Mouse (Mus musculus): ENCODE data around the gene Sema7a.

The Sema7a gene

DNA sequence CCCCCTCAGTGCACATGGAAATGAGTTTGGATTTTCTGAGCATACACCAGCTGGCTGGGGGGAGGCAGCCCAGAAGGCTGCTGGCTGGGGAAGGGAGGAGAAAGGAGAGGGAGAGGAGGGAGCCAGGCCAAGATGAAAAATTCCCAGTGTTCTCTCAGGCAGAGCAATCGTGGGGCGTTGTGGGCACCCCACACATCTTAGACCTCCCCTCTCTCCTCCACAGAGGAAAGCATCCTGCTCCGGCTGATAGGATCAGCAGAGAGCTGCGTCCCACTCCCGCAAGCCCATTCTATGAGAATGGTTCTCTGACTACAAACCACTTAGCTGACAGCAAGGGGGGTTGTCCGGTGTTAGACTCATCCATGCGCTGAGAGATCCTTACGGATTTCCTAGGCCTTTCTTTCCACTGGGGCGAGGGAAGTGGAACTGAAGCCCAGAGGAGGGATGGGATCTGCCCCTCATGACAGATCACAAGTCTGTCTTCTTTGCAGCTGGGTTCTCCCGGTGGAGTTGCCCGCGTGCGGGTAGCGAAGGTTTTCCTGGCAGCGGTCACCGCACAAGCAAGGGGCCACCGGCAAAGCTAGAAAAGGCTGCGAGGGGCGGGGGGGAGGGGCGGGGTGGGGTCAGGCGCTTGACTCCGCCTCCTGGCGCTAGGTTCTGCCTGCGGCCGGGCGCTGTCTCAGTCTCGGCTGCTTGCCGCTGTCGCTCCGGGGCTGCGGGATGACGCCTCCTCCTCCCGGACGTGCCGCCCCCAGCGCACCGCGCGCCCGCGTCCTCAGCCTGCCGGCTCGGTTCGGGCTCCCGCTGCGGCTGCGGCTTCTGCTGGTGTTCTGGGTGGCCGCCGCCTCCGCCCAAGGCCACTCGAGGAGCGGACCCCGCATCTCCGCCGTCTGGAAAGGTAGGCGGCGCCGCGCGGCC, at the start of gene Sema7a:
Gene Sema7a (plus strand): TSS at position 682 of the 918 bp plus-strand sequence.
- DNase-seq = peak; percentile 87

DNA sequence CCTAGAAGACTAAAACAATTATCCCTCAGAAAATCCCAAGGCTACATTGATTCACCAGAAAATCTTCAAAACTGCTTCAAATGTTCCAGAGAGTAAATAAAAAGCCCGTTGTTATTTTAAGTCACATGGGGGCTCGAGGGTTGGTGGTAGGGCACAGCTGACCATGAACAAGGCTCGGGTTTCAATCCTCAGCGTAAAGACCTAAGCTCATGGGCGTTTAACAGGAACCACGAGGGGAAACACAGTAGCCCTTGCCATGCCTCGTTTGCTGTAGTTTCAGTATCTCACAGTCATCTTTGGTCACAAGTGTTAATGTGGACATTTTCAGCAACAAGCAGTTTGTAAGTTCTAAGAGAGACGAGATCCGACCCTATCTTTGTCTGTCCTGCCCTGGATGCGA, 39.4 kb upstream of the Sema7a start:
- no peak for DNase-seq

DNA sequence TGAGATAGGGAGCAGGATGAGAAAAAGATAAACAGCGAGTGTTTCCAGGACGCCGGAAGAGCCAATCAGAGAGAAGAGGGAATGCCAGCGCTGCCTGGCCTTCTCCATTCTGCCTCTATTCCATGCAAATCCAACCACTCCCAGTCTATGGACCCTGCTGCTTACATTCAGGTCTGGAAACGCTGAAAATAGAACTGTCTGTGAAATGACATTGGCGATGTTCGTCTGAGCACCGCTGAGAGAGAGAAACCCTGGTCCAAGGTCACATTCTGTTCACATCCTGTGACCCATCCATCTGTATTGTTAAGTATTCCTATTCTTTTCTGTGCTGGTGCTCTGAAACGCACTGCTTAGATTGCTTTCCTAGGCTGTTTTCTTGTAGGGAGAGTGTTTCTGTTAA, 38.7 kb upstream of the Sema7a start:
- no peak for DNase-seq

DNA sequence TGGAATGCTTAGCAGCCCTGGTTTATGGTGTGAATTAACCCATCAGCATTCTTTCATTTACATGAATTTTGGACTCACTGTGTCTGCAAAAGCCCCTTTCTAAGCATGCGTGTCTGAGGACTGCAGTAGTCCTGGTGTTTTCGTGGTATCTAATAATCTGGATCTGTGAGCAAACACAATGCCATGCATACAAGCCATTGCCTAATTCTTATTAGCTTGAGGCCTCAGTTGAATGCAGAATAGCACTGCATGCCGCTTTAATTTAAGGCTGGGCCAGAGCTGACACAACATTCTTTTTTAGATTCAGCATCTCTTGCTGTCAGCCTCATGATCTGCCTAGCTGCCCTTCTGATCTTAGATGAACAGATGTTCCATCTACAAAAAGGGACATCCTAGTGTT, 38.3 kb upstream of the Sema7a start:
- no peak for DNase-seq

DNA sequence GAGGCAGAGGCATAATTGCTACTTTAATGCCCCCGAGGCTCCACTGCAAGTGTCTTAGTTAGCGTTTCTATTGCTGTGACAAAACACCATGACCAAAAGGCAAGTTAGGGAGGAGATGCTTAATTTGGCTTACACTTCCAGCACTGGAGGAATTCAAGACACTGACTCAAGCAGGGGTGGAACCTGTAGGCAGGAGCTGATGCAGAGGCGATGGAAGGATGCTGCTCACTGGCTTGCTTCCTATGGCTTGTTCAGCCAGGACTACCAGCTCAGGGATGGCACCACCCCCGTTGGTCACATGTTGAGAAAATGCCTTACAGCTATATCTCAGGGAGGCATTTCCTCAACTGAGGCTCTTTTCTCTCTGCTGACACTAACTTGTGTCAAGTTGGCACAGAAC, 37.8 kb upstream of the Sema7a start:
- DNase-seq = no peak

DNA sequence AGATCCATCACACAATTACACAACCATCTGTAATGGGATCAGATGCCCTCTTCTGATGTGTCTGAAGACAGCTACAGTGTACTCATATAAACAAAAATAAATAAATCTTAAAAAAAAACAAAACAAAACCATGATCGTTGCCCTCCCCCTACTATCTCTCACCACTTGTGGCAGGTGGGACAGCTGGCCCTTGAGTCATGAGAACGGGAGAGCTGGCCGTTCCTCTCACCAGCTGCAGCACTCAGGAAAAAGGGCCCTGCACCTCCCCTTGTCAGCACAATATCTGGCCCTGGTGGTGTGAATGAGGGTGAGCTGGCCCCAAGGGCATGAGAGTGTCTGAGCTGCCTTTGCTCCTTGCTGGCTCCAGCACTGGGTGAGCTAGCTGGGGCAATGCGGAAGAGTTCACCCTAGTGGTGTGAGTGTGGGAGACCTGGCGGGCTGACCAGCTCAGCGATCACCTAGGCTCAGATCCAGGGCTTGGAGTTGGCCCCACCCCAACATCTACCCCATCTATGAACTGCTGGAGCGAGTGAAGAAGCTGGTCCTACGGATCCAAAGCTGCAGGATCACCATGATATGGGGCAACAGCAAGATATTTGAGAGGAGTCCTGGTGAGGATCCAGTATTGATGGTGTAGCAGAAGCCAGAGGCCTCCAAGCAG, 36.2 kb upstream of the Sema7a start:
- no peak for DNase-seq

DNA sequence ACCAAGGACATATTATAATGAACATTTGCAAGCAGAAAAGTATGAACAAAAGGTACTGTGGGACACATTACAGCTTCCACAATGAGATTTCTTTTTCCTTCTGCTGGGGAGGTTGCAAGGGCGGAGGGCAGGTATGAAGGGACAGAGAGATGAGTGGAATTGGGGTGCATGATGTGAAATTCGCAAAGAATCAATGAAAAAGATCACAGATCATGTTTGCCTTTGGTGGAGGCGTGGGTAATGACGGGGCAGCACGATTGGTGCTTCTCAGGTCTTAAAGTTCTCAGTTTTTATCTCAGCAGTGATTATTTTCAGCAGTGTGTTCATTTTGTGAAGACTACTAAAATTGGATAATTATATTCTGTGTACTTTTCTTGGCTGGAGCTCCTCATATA, 35.7 kb upstream of the Sema7a start:
- DNase-seq = no peak

DNA sequence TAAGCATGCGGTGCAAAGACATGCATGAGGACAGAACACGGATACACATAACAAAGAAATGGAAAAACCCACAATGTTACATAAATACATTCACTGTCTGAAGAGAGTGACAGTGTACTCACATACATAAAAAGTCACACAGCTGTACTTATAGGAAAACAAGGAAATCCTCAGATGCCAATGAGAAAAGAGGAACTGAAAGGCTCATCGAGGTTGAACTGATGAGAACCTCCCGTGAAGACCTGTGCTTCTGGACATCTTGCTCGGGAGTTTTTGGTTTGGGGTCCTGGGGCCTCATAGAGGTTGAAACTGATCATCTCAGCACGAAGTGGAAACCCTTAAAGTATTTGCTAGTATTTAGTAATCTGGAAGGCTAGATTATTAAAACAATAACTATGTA, 32.7 kb upstream of the Sema7a start:
- no peak for DNase-seq

DNA sequence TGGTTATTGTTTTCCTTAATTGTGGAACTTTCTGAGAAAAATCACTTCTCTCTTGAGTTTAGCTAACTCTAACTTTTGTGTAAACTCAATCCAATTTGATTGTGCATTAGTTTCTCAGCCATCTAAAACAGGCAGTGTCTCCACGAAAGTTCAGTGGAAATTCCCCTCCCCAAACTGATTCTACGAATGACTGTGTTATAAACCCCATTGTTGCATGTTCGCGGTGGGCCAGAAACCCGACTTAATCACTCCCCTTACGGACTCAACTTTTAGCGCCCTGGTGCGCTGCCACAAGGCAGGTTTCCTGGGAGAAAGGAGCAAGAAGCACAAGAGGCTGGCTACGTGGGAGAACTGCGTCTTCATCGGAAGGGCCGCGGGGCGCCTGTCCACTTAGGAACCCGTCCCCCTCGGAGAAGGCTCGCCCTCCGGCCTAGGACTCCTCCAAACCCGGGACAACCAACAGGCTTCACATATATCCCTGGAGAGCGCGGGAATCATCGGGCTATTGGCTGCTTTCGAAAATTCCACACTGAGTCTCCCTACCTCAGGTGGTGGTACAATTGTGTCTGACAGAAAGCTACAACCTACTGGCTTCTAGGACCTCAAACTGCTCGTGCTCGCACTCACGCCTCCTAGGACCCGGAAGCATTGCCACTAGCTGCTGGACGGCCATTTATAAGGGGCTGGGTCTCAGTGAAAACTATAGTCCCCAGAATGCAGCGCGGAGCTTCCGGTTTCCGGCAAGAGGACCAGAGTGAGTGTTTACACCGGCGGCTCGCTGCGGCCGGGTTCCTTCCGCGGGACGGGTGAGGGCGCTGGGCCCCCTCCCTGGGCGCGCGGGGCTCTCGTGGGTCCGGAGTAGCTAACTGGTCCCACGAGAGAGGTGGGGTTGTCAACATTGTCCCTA, 29.4 kb upstream of the Sema7a start, which contains the start of gene Ubl7:
Gene Ubl7 (plus strand): TSS at position 726 of the 907 bp plus-strand sequence.
- peak; percentile 90 for DNase-seq

DNA sequence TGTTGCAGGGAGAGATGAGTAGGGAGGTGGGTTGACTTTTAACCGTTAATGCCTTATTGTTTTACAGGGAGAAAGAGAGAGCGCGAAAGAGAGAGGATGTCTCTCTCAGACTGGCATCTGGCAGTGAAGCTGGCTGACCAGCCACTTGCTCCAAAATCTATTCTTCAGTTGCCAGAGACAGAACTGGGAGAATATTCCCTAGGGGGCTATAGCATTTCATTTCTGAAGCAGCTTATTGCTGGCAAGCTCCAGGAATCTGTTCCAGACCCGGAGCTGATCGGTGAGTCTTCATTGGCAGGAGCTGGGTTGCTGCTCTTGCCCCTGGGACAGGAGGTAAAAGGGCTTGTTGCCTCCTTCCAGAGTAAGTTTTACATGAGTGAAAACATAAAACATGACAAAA, 27.3 kb upstream of the Sema7a start:
- no peak for DNase-seq

DNA sequence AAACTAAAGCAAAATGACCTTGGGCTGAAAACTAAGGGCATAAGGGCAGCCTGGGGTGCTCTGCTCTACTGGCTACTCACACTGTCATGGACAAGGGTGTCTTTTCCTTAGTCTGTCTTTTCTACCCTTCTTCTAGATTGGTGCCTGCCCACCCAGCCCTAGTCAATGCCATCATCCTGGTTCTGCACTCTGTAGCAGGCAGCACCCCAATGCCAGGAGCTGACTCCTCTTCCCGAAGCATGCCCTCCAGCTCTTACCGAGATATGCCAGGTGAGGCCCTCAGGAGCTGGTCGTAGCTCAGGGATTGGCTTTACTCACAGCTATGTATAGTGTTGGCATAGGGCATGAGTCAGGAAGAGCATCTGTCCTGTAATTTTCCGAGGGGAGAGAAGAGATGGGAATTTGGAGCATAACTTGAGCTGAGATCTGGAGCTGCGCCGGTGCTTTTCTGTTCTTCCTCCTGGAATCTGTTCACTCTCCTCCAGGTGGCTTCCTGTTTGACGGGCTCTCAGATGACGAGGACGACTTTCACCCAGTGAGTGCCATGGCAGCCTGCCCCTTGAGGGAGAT, 18.3 kb upstream of the Sema7a start:
- DNase-seq = peak; percentile 88

DNA sequence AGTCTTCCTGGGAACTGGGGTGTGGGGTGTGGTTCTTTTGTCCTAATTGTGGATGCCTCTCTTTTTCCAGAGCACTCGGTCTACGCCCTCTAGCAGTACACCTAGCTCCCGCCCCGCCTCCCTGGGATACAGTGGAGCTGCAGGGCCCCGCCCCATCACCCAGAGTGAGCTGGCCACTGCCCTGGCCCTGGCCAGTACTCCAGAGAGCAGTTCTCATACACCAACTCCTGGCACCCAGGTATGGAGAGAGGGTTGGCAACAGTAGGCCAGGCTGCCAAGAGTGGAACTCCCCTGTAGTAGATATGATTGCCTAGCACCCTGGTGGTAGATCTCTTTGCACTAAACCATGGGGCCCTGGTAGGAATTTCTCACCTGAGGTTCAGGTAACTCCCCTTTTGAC, 17.5 kb upstream of the Sema7a start:
- DNase-seq = peak; percentile 65

DNA sequence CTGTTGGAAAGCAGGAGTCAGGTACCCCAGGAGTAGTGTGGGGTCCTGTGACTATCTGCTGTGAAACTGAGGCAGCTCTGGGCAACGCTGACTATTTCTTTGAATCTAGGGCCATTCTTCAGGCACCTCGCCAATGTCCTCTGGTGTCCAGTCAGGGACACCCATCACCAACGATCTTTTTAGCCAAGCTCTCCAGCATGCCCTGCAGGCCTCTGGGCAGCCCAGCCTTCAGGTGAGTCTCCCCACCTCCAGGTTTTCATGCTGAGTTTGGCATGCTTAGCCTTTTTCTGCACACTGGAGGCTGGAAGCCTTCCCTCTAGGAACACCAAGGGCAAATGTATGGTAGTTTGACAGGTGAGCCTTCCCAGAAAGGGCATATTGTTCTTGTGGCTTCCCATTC, 16.9 kb upstream of the Sema7a start:
- DNase-seq = peak; percentile 50

DNA sequence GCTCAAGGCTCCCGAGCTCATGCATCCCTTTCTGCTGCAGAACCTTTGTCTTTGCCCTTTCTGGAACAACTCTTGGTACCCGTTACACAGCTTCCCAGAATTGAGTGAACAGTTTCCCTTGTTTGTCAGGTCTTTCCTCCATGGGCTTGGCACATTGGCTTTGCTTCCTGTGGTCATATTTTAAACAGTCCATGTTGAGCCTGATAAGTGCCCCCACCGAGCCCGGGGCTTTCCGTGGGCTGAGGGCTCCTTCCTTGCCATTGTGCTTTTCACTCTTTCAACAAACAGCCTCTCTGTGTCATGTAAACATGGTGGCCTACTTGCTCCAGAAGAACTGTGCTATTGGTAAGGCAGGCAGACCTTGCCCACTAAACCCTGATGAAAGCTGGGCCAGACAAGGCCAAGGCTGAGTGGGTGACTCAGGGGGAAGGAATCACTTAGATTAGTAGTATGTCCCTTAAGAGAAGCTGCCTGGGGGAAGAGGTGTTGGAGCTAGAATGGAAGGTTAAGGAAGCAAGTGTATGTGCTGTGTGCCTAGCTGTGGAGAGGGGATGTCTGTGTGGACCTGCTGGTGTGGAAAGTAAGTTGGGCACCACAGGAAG, 8.6 kb upstream of the Sema7a start:
- DNase-seq = no peak

DNA sequence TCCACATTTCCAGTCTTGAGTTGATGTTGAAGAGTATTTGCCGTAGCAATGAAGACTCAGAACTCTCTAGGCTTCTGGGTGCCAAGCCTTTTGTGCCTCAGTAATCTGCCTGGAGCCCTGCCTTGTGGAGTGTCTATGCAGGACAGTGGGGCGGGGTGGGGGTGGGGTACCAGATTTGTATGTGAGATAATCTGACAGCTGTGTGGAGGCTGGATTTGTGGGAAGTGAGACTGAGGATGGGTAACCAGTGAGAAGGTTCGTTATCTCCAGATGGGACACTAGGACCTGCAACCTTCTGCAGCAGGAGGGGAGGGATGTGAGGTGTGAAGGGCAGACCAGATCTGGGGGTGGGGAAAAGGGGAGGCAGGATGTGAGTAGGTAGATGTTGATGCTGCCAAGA, 7.7 kb upstream of the Sema7a start:
- DNase-seq = no peak

DNA sequence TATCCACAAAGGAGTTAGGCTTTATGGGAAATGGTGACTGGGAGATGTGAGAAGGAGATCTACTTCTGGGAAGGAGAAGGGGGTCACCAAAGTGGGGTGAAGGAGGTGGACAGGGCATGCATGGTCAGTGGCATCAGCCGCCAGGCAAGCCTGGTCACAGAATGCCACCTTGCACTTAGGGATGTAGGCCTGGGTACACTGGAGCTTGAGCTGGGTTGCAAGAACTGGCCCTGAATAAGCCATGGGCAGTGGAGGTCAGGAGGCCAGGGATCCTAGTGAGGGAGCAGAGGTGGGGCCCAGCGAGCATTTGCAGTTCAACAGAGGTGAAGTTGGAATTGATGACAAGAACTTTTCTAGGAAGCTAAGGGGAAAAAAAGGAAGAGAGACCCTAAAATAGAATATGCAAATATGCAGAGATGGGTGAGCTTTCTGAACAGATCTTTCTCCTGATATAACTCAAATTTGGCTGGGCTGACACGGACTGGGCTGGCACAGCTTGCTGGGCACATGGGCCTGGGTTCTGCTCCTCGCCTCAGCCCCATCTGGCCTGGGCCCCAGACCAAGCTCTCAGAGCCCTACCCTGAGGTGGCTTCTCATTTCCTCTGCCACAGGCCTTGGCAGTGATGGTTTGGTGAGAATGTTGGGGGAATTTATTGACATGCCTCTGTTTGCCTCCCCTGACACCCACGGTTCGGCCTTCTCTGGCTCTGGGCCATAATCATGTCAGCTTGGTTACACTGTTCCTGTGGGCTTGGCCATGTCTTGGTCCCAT, 6.9 kb upstream of the Sema7a start:
- DNase-seq = peak; percentile 94

DNA sequence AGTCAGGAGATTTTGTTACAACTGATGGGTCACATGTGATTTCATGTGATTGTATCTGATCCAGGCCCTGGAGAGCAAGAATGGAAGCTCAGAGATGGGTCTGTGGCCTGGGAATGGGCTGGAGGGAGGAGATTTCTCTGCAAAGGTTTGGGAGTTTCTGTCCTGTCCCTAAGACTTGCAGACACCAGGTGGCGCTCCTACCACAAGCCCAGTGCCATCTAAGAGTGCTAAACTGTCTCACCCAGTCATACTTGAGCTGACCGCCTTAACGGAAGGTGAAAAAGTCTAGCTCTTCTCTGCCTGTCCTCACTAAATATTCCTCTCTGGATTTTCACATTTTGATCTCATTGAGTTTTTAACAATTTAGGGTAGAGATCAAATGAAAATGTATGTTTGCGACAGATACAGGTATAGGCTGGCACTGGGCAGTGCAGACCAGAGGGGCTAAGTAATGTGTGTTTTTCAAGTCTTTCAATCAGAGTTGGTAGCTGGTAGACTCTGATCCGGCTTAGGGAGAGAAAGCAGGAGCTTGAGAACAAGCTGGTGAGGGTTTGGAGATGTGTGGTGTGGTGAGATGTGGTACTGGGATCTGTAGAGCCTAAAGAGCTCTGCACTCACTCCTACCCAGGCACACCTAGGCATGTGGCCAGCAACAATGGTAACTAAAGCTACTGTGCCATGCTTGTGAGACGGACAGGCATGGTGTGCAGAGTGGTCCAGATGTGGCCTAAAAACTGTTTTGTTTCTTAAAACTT, 4.1 kb upstream of the Sema7a start:
- peak; percentile 88 for DNase-seq

DNA sequence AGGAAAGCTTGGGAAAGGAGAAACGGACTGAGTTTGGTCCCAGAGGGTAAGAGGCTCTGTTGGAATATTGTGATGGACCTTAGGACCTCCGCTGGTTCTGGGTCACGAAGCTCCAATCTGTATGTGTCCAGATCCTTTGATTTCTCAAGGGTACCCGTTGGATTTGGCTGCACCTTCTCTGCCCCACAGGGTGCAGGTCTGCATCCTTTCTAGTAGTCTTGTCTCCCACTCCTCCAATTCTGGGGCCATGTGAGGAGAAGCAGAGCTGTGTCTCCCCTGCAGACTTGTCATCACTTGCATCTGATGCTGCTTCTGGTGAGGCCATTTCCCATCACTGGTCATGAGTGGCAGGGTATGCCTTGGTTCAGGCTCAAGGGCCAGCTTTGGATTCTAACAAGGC, 2.7 kb upstream of the Sema7a start:
- peak; percentile 54 for DNase-seq

DNA sequence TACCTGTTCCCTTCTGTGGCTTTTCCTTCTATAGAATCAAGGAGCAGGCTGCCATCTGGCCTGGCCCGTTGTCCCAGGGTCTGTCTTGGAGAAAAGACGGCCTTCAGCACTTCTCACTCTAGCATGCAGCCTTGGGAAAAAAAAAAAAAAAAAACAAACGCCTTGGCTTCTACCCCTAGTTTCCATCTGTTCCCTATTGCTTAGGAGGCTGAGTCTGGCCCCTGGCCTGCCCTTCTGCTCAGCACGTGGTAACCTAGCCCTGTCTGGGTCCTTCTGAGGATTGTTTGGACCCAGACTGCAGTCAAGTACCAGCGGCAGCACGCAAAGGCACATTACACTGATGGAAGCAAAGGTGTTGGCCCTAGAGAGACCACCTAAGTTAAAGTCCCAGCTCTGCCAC, 2.3 kb upstream of the Sema7a start:
- DNase-seq = peak; percentile 87

DNA sequence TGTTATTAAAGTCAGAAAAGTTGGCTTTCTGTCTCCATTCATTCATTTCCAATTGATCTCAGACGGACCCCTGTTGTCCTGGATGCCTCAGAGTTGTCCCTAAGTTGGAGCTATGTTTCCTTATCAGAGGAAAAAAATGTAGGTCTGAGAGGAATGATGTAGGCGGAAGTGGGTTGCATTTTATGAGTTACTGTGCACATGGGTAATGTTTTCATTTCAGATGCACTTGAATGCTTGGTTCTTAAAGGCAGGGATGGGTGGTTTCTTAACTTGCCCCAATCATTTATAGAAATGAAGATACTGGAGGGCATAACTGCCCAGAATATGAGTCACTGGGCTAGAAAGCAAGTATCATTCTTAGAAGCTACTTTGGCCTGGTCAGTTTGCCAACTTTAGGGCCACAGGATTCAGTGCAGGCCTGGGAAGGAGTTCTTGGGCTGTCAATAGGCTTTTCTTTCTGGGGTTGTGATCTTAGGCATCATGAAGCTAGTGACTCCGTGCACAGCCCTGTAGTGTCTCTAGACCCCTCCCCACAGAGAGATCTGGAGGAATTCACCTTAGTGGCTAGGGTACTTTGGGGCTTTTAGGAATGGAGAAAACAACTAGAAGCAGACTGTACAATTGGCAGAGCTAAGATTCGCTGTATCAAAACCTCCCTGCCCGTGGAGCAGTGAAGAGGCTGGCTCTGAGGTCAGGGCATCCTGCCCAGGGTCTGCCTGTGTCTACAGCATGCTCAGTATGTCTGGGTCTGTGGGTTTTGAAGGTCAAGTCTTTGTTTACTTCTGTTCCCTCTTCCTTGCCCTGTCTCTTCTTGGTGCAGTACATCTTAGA, 1.5 kb upstream of the Sema7a start:
- DNase-seq = peak; percentile 68
